Mouse (Mus musculus) gastrocnemius, postnatal 25 days (tissue): Measurements from ENCODE around the gene Eefsec. TPM values are rescaled to one million over a fixed set of nuclear protein-coding genes. Genes with fewer than 3 reads are reported as not detected.
A peak's percentile ranks its signal among the peaks of the same experiment; 100 is the strongest.

ENCODE experiments used
- DNase-seq: peaks from one replicate; pipeline ENCODE4 v3.0.0; 2022
- total RNA-seq, 2 experiments: library from RNA; stranded (reverse); gene quantifications; 1 replicate in 1 of 2; 2 replicates in 1 of 2; pipeline ENCODE4 v1.2.3; 2021

The Eefsec gene
- total RNA-seq, 2 experiments from 2014 or later: 7.4 to 7.5 TPM

- no peak for DNase-seq
Measured at GRCm38 (mm10) chr6:88260645-88261044, 185.7 kb downstream of the Eefsec start.

GRCm38 (mm10) chr6:88259621-88260020 lies 186.7 kb downstream of the Eefsec start:
- DNase-seq: no peak

- no peak for DNase-seq
Measured at GRCm38 (mm10) chr6:88255435-88255834, 190.9 kb downstream of the Eefsec start.

- no peak for DNase-seq
Measured at GRCm38 (mm10) chr6:88254082-88254481, 192.3 kb downstream of the Eefsec start.

GRCm38 (mm10) chr6:88251798-88252478 lies 194.4 kb downstream of the Eefsec start:
- DNase-seq: no peak

- no peak for DNase-seq
Measured at GRCm38 (mm10) chr6:88251396-88251795, 194.9 kb downstream of the Eefsec start.

- DNase-seq: no peak
Measured at GRCm38 (mm10) chr6:88249231-88249630, 197.1 kb downstream of the Eefsec start.

GRCm38 (mm10) chr6:88242604-88243003 lies 203.7 kb downstream of the Eefsec start:
- peak; percentile 47 for DNase-seq

GRCm38 (mm10) chr6:88236513-88236912 lies 209.8 kb downstream of the Eefsec start:
- DNase-seq: no peak

- no peak for DNase-seq
Measured at GRCm38 (mm10) chr6:88235983-88236382, 210.4 kb downstream of the Eefsec start.

- DNase-seq: no peak
Measured at GRCm38 (mm10) chr6:88235461-88235860, 210.9 kb downstream of the Eefsec start.

GRCm38 (mm10) chr6:88233996-88234395 lies 212.3 kb downstream of the Eefsec start:
- DNase-seq: no peak

GRCm38 (mm10) chr6:88232221-88232620 lies 214.1 kb downstream of the Eefsec start:
- no peak for DNase-seq

- peak; percentile 57 for DNase-seq
Measured at GRCm38 (mm10) chr6:88231821-88232220, 214.5 kb downstream of the Eefsec start.

- no peak for DNase-seq
Measured at GRCm38 (mm10) chr6:88229221-88229620, 217.1 kb downstream of the Eefsec start.

- no peak for DNase-seq
Measured at GRCm38 (mm10) chr6:88227537-88227936, 218.8 kb downstream of the Eefsec start.

GRCm38 (mm10) chr6:88226570-88226994 lies 219.8 kb downstream of the Eefsec start:
- DNase-seq: no peak

- DNase-seq: no peak
Measured at GRCm38 (mm10) chr6:88221968-88222367, 224.4 kb downstream of the Eefsec start, which contains the start of gene Dnajb8. Dnajb8 (plus strand) TSS chr6:88222268.

- DNase-seq: no peak
Measured at GRCm38 (mm10) chr6:88219094-88219493, 227.2 kb downstream of the Eefsec start.

- no peak for DNase-seq
Measured at GRCm38 (mm10) chr6:88216199-88216598, 230.1 kb downstream of the Eefsec start.

- no peak for DNase-seq
Measured at GRCm38 (mm10) chr6:88215797-88216196, 230.5 kb downstream of the Eefsec start.

- no peak for DNase-seq
Measured at GRCm38 (mm10) chr6:88210182-88210581, 236.2 kb downstream of the Eefsec start.

GRCm38 (mm10) chr6:88209453-88209852 lies 236.9 kb downstream of the Eefsec start:
- no peak for DNase-seq

- DNase-seq: no peak
Measured at GRCm38 (mm10) chr6:88208321-88208720, 238.0 kb downstream of the Eefsec start.
